13 mouse cellular contexts compared by ENCODE assay signal in the genomic region with DNA sequence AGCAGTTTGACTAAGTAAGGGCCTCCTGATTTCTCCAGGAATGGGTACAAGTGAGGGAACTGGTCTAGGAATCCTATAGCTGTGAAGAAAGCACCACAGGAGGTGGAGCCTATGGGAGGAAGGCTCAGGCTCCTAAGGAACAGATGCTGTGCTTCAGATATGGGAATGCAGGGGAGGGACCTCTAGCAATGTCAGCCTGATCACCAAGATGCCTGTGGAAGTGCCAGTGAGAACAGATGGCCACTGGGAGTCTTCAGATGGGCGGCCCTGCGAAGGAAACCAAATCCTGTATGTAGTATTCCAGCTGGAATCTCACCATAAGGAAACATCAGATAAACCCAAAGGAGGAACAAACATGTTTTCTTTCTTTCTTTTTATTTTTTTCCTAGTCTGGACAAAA.
DNase-seq lines count a peak whose midpoint lies in the region; ATAC-seq lines count a peak whose summit lies in the region.
"Had no signal": no experiment of that assay in that cellular context is flagged by ENCODE, and none has a peak within 500 bp of the region (broad histone marks: within the 10 kb centered on the region; RNA-seq: fewer than 3 reads in every experiment).

No protein-coding gene starts in this region.

- WGBS in liver, embryonic 12.5 days (ENCODE audit: insufficient replicate concordance), result 79% methylated on average over 2 of the region's 2 CpGs
- 81% methylated on average over 2 of the region's 2 CpGs for WGBS in liver, embryonic 11.5 days

- no peak overlapping the region for H3K4me3 ChIP-seq in liver, embryonic 12.5 days
- no peak overlapping the region for H3K4me3 ChIP-seq in liver, embryonic 11.5 days (ENCODE audit: low read depth, low read length)
- H3K4me3 ChIP-seq: midbrain, embryonic 13.5 days had no signal

- no peak overlapping the region for H3K4me2 ChIP-seq in liver, embryonic 12.5 days
- no peak overlapping the region for H3K4me2 ChIP-seq in liver, embryonic 11.5 days
- H3K4me2 ChIP-seq: heart, embryonic 11.5 days; midbrain, embryonic 13.5 days had no signal

- no peaks in the 10 kb centered on the region for H3K9me3 ChIP-seq in liver, embryonic 12.5 days (replicated peaks)
- no peaks in the 10 kb centered on the region for H3K9me3 ChIP-seq in liver, embryonic 11.5 days (ENCODE audit: control insufficient read depth, low read length)
- H3K9me3 ChIP-seq: midbrain, embryonic 13.5 days had no signal

- no peak for DNase-seq in frontal cortex, postnatal 25 days (ENCODE audit: low spot score in 2 of 2)
- no peak for DNase-seq in liver, embryonic 11.5 days (ENCODE audit: low spot score)
- DNase-seq in cerebellum, postnatal 14 days, result peak; percentile 27 to 32
- peak; percentile 17 for DNase-seq in right cerebral cortex, postnatal 14 days
- DNase-seq: adrenal gland, postnatal 25 days; embryo, embryonic 11 days; liver, postnatal 0 days had no signal

- H3K36me3 ChIP-seq in liver, embryonic 12.5 days, result no peaks in the 10 kb centered on the region
- no peaks in the 10 kb centered on the region for H3K36me3 ChIP-seq in liver, embryonic 11.5 days (ENCODE audit: control insufficient read depth, insufficient read depth, low read length)
- H3K36me3 ChIP-seq: midbrain, embryonic 13.5 days had no signal

- ATAC-seq in frontal cortex, adult (ENCODE audit: low TSS enrichment), result peak; percentile 84
- ATAC-seq in liver, embryonic 12.5 days, result 0 out of 2 replicates have a peak, but pooled peaks have one; percentile 21
- no peak for ATAC-seq in liver, embryonic 11.5 days (replicated peaks; ENCODE audit: low FRiP score)
- ATAC-seq in erythroid progenitor cell, adult 5-6 weeks (replicated peaks; ENCODE audit: low FRiP score, poor library complexity, severe bottlenecking), result no peak
- no peak for ATAC-seq in monocyte, adult 5-6 weeks (replicated peaks; ENCODE audit: insufficient number of reproducible peaks, low FRiP score, low TSS enrichment, poor library complexity, severe bottlenecking)
- ATAC-seq: liver, postnatal 0 days; midbrain, embryonic 13.5 days had no signal

- no peak overlapping the region for H3K27ac ChIP-seq in liver, embryonic 12.5 days
- H3K27ac ChIP-seq in liver, embryonic 11.5 days (ENCODE audit: low read depth, low read length), result no peak overlapping the region
- H3K27ac ChIP-seq: midbrain, embryonic 13.5 days had no signal

- H3K9ac ChIP-seq in liver, embryonic 12.5 days, result no peak overlapping the region
- H3K9ac ChIP-seq in liver, embryonic 11.5 days (ENCODE audit: low read depth, low read length), result no peak overlapping the region
- H3K9ac ChIP-seq: liver, postnatal 0 days; midbrain, embryonic 13.5 days had no signal

- H3K4me1 ChIP-seq in liver, embryonic 12.5 days, result peaks cover 8% of the 10 kb centered on the region
- H3K4me1 ChIP-seq in liver, embryonic 11.5 days (replicated peaks; ENCODE audit: control insufficient read depth, insufficient read depth, low read length), result peaks cover 2% of the 10 kb centered on the region; the same call in 1 of the 2 replicates
- H3K4me1 ChIP-seq: midbrain, embryonic 13.5 days had no signal

- no peaks in the 10 kb centered on the region for H3K27me3 ChIP-seq in liver, embryonic 12.5 days (replicated peaks)
- no peaks in the 10 kb centered on the region for H3K27me3 ChIP-seq in liver, embryonic 11.5 days (replicated peaks; ENCODE audit: control insufficient read depth, insufficient read depth, low read length)
- H3K27me3 ChIP-seq: midbrain, embryonic 13.5 days had no signal

Comparison
In these comparisons a context has a peak if more than half of its experiments do, and no peak if none do; other contexts are left out.
1. ATAC-seq: peak in frontal cortex, adult (single experiment) and liver, embryonic 12.5 days (single experiment); none in liver, embryonic 11.5 days (single experiment), erythroid progenitor cell, adult 5-6 weeks (single experiment) and monocyte, adult 5-6 weeks (single experiment).
2. DNase-seq: peak in cerebellum, postnatal 14 days (2 of 2) and right cerebral cortex, postnatal 14 days (single experiment); none in frontal cortex, postnatal 25 days (0 of 2) and liver, embryonic 11.5 days (single experiment).